Mouse (Mus musculus): ENCODE data around the gene Rab43. TPM values are rescaled to one million over a fixed set of nuclear protein-coding genes. Genes with fewer than 3 reads are reported as not detected.
A peak's percentile ranks its signal among the peaks of the same experiment; 100 is the strongest.

Gene Rab43
- polyA plus RNA-seq, 1 experiment from 2014 or later: 10.0 TPM

GRCm38 (mm10) chr6:87762161-87762560, 49.8 kb downstream of the Rab43 start:
- Histone ChIP-seq H3K36me3 (no peaks in the 10 kb centered on the region), H3K27ac (no peak overlapping the region), H3K4me3 (no peak overlapping the region), H3K9ac (no peak overlapping the region), H3K4me2 (no peak overlapping the region), H3K9me3 (no peaks in the 10 kb centered on the region), H3K27me3 (no peaks in the 10 kb centered on the region), H3K4me1 (no peaks in the 10 kb centered on the region)
- WGBS: 84% methylated on average over 5 of the region's 5 CpGs
- ATAC-seq (ENCODE audit: insufficient number of reproducible peaks, insufficient read depth, low FRiP score, low TSS enrichment, low read depth): no peak

DNA sequence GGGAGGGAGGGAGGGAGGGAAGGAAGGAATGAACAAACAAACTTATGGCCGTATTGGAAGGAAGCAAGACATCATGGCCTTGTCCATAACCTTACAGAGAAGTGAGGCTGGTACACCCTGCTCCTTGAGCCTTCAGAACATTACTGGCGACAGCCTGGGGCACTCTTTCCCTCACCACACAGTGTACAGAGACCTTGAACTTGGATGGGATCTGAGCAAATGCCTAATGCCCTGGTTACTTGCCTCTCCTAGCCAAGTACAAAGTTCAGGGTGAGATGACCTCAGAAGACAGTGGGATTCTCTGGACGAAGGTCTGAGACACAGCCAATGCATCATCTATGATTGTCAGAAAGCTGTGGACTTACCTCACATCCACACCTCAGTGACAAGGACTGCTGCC, 52.1 kb downstream of the Rab43 start:
- no peak for ATAC-seq (ENCODE audit: insufficient number of reproducible peaks, insufficient read depth, low FRiP score, low TSS enrichment, low read depth)

DNA sequence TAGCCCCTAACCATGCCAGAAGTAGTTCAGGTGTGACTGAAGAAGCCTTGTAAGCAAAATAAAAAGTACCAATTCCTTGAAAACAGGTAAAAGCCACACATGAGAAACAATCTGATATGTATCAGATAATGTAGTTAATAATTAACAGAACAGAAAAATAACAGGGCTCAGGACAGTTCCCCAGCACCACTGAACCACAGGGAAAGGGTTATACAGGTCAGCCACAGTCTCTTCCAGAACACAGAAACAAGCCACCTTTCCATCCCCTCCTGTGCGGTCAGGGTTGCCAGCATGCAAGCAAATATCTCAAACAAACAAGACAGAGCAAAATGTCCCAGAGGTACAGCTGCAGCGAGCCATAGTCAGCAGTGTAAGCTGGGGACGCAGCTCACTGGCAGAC, 52.6 kb downstream of the Rab43 start:
- no peak overlapping the region for H3K4me3 ChIP-seq
- H3K4me2 ChIP-seq: no peak overlapping the region
- 62% methylated on average over 3 of the region's 3 CpGs for WGBS
- H3K36me3 ChIP-seq: no peaks in the 10 kb centered on the region
- no peaks in the 10 kb centered on the region for H3K27me3 ChIP-seq
- no peaks in the 10 kb centered on the region for H3K9me3 ChIP-seq
- H3K27ac ChIP-seq: no peak overlapping the region
- H3K4me1 ChIP-seq: no peaks in the 10 kb centered on the region
- no peak overlapping the region for H3K9ac ChIP-seq
- ATAC-seq (ENCODE audit: insufficient number of reproducible peaks, insufficient read depth, low FRiP score, low TSS enrichment, low read depth): no peak

More for the DNA sequence above, 52.1 kb downstream of the Rab43 start:
- Histone ChIP-seq H3K4me3 (no peak overlapping the region), H3K4me2 (no peak overlapping the region), H3K9me3 (no peaks in the 10 kb centered on the region), H3K27me3 (no peaks in the 10 kb centered on the region), H3K27ac (no peak overlapping the region), H3K9ac (no peak overlapping the region), H3K4me1 (no peaks in the 10 kb centered on the region), H3K36me3 (no peaks in the 10 kb centered on the region)
- 61% methylated on average over 3 of the region's 3 CpGs for WGBS

DNA sequence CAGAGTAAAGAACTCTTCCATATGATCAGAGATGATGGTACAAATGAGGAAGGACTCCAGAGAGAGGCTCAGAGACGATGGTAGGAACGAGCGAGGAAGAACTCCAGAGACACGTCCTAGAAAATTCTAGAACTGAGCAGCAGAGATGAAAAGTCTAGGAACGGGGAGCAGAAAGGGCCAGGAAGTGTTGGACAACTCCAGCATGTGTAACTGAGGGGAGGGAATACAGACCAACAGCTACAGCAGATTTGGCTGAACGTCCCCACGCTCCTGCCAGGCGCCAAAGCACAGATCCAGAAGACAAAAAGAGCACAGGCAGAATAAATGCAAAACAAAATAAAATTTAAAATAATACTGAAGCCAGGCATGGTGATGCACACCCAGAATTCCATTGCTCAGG, 55.1 kb downstream of the Rab43 start:
- no peak overlapping the region for H3K9ac ChIP-seq
- no peaks in the 10 kb centered on the region for H3K36me3 ChIP-seq
- no peak overlapping the region for H3K4me3 ChIP-seq
- no peak overlapping the region for H3K4me2 ChIP-seq
- 86% methylated on average over 8 of the region's 8 CpGs for WGBS
- H3K27ac ChIP-seq: no peak overlapping the region
- H3K4me1 ChIP-seq: no peaks in the 10 kb centered on the region
- H3K9me3 ChIP-seq: no peaks in the 10 kb centered on the region
- no peak for ATAC-seq (ENCODE audit: insufficient number of reproducible peaks, insufficient read depth, low FRiP score, low TSS enrichment, low read depth)
- H3K27me3 ChIP-seq: no peaks in the 10 kb centered on the region

DNA sequence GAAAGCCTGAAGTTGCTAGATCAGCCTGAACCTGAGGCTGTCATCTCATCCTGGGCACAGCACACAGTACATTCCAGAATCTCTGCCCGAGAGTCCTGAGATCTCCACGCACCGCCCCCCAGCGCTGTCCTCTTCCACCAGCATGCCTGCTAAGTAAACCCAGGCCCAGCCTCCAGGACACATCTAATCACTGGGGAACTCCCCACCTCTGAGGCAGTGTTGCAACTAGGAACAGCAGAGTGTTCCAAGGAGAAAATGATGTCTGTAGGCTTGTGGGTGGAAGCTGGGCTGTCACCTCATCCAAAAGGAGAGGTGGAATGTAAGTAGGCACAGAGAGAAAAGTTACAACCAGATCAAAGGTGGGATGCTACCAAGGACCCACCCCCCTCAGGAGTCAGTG, 56.8 kb downstream of the Rab43 start:
- Histone ChIP-seq H3K9me3 (no peaks in the 10 kb centered on the region), H3K4me3 (no peak overlapping the region), H3K27me3 (no peaks in the 10 kb centered on the region), H3K36me3 (no peaks in the 10 kb centered on the region), H3K4me2 (no peak overlapping the region), H3K4me1 (0 out of 2 replicates have a peak, but pooled peaks cover 4% of the 10 kb centered on the region), H3K27ac (no peak overlapping the region), H3K9ac (no peak overlapping the region)
- 86% methylated on average over 4 of the region's 4 CpGs for WGBS
- ATAC-seq (ENCODE audit: insufficient number of reproducible peaks, insufficient read depth, low FRiP score, low TSS enrichment, low read depth): no peak

DNA sequence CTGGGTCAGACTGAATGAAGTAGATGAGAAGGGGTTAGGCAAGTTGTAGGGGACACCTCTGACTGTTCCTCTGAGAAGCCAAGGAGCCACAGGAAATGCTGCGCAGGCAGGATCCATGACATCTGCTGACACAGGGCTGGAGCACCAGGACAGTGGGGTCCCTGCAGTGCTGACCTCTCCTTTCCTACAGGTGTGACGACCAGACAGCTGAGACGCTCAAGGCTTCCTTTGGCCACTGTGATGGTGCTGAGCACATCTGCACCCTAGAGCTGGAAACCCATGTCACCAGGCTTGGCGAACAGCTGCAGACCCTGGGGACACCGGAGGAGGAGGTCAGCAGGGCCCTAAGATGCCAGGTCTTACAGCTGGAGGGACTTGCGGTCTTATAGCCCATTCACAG, 60.4 kb downstream of the Rab43 start:
- 77% methylated on average over 6 of the region's 6 CpGs for WGBS

DNA sequence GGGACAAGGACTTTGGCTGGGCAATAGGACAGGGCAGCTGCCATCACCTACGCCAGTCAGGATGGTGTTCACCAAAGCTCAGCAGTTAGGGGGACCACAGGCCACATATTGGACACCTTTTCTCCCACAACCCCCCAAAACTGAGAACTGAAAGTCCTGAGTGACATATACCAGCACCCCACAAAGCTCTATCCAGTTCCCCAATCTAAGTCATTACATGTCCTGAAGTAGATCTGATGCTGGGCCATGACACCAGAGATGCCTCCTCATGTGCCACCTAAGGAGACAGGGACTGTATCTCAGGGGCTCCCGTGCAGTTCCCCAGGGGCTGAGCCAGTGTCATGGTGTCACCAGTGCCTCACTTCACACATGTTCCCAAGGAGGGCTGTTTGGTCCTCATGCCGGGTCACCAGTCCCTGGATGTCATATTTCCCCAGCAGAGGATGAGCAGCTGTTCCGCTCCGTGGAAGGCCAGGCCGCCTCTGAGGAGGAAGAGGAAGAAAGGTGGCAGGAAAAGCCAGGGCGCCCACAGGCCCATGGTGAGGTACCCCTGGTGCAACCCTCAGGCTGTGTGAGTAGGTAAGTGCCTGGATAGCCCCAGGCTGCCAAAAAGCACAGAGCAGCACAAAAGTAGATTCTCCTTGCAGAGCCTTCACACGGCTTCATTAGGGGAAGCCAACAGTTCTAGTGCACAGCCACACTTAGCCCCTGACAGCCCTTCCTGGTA, 61.6 kb downstream of the Rab43 start:
- Histone ChIP-seq H3K9me3 (no peaks in the 10 kb centered on the region), H3K27me3 (no peaks in the 10 kb centered on the region), H3K4me3 (no peak overlapping the region), H3K36me3 (no peaks in the 10 kb centered on the region), H3K4me1 (peaks cover 16% of the 10 kb centered on the region), H3K9ac (no peak overlapping the region), H3K4me2 (no peak overlapping the region), H3K27ac (no peak overlapping the region)
- no peak for ATAC-seq (ENCODE audit: insufficient number of reproducible peaks, insufficient read depth, low FRiP score, low TSS enrichment, low read depth)
- 83% methylated on average over 8 of the region's 8 CpGs for WGBS

More for the DNA sequence above, 60.4 kb downstream of the Rab43 start:
- no peak overlapping the region for H3K4me3 ChIP-seq
- H3K9me3 ChIP-seq: no peaks in the 10 kb centered on the region
- H3K9ac ChIP-seq: no peak overlapping the region
- ATAC-seq (ENCODE audit: insufficient number of reproducible peaks, insufficient read depth, low FRiP score, low TSS enrichment, low read depth): no peak
- H3K4me1 ChIP-seq: peaks cover 12% of the 10 kb centered on the region
- H3K27me3 ChIP-seq: no peaks in the 10 kb centered on the region
- H3K27ac ChIP-seq: no peak overlapping the region
- H3K36me3 ChIP-seq: no peaks in the 10 kb centered on the region
- H3K4me2 ChIP-seq: no peak overlapping the region

GRCm38 (mm10) chr6:87748531-87748930, 63.4 kb downstream of the Rab43 start:
- H3K9me3 ChIP-seq: no peaks in the 10 kb centered on the region
- no peak overlapping the region for H3K9ac ChIP-seq
- no peak overlapping the region for H3K4me2 ChIP-seq
- H3K4me3 ChIP-seq: no peak overlapping the region
- peaks cover 16% of the 10 kb centered on the region for H3K4me1 ChIP-seq
- 81% methylated on average over 6 of the region's 6 CpGs for WGBS
- H3K27ac ChIP-seq: no peak overlapping the region
- H3K36me3 ChIP-seq: no peaks in the 10 kb centered on the region
- H3K27me3 ChIP-seq: no peaks in the 10 kb centered on the region
- no peak for ATAC-seq (ENCODE audit: insufficient number of reproducible peaks, insufficient read depth, low FRiP score, low TSS enrichment, low read depth)

DNA sequence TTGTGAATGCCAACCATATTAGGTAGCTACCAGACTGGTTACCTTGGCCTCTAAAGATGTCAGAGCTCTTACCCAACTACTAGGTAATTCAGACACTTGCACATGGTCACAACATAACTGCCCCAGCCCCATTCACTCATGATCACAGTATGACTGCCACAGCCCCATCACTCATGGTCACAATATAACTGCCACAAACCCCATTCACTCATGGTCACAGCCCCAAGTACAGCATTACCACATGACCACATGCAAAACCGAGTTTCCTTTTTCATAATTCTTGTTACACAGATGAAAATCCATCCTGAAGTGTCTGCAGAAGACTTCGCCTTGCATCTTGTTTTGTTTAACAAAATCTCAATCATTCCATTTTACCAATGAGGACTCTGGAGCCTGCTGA, 63.9 kb downstream of the Rab43 start:
- WGBS: 84% methylated on average over 2 of the region's 2 CpGs
- Histone ChIP-seq H3K9me3 (no peaks in the 10 kb centered on the region), H3K4me3 (no peak overlapping the region), H3K27ac (no peak overlapping the region), H3K4me1 (peaks cover 16% of the 10 kb centered on the region), H3K36me3 (no peaks in the 10 kb centered on the region), H3K4me2 (no peak overlapping the region), H3K9ac (no peak overlapping the region), H3K27me3 (no peaks in the 10 kb centered on the region)
- ATAC-seq (ENCODE audit: insufficient number of reproducible peaks, insufficient read depth, low FRiP score, low TSS enrichment, low read depth): no peak

DNA sequence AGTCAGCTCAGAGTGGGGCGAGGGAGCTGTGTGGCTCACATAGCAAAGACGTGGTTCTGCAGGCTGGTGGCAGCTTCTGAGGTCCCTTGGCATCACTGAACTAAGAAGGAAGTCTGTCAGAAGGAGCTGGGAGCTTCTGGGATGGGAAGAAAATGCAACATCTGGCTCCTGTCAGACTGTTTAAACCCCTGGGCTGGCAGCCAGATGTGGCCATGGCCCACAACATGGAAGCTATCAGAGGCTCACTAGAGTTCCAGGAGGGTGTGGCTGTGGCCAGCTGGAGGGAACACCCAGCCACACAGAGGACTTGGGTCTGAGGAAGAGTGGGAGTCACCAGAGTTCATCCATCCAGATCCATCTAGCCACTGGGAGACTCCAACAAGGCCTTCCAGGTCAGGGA, 65.1 kb downstream of the Rab43 start:
- Histone ChIP-seq H3K9ac (no peak overlapping the region), H3K4me2 (no peak overlapping the region), H3K36me3 (no peaks in the 10 kb centered on the region), H3K27ac (peak overlapping the region; percentile 33; the same call in 1 of the 2 replicates), H3K27me3 (no peaks in the 10 kb centered on the region), H3K4me3 (no peak overlapping the region), H3K4me1 (peaks cover 16% of the 10 kb centered on the region), H3K9me3 (no peaks in the 10 kb centered on the region)
- 50% methylated on average over 2 of the region's 2 CpGs for WGBS
- ATAC-seq (ENCODE audit: insufficient number of reproducible peaks, insufficient read depth, low FRiP score, low TSS enrichment, low read depth): no peak

DNA sequence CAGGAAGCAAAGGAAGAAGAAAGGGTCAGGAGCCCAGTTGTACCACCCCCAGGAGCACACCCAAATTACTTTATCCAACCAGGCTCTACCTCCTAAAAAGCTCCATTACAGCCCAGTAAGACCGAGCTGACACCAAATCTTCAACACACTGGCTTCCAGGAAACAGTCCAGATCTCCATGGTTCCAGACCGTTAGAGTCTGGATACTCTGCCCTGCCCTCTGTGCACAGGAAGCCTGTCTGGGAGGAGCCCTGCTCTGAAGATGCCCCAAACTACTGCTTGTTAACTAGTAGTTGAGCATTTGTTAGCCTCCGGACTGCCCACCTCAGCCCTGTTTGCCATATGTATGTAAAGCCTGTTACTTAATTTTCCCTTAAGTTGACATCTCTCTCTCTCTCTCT, 65.9 kb downstream of the Rab43 start:
- H3K36me3 ChIP-seq: no peaks in the 10 kb centered on the region
- peaks cover 13% of the 10 kb centered on the region for H3K4me1 ChIP-seq
- WGBS: 63% methylated on average over 3 of the region's 3 CpGs
- no peak overlapping the region for H3K4me3 ChIP-seq
- H3K9me3 ChIP-seq: no peaks in the 10 kb centered on the region
- no peak overlapping the region for H3K4me2 ChIP-seq
- H3K27me3 ChIP-seq: no peaks in the 10 kb centered on the region
- no peak for ATAC-seq (ENCODE audit: insufficient number of reproducible peaks, insufficient read depth, low FRiP score, low TSS enrichment, low read depth)
- no peak overlapping the region for H3K9ac ChIP-seq
- H3K27ac ChIP-seq: no peak overlapping the region

DNA sequence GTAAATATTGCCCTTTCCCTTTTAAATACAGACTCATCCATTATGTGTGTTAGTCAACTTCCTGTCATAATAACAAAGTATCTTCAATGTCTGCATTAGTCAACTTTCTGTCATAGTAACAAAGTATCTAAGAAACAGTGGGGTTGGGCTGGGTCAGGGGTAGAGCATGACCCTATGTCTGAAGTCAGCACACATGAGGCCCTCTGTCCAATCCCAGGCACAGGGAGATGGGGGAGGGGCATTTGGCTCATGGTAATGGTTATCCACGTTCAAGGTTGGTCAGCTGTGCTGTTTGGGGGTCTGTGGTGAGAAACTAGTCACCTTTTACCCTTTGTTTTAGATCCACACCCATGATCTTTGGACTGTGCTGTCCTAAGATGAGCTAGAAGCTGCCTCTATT, 66.7 kb downstream of the Rab43 start:
- H3K27ac ChIP-seq: no peak overlapping the region
- H3K9me3 ChIP-seq: no peaks in the 10 kb centered on the region
- 55% methylated on average over 1 of the region's 1 CpGs for WGBS
- no peak for ATAC-seq (ENCODE audit: insufficient number of reproducible peaks, insufficient read depth, low FRiP score, low TSS enrichment, low read depth)
- no peaks in the 10 kb centered on the region for H3K36me3 ChIP-seq
- H3K9ac ChIP-seq: no peak overlapping the region
- H3K27me3 ChIP-seq: no peaks in the 10 kb centered on the region
- no peak overlapping the region for H3K4me3 ChIP-seq
- H3K4me2 ChIP-seq: no peak overlapping the region
- H3K4me1 ChIP-seq: peaks cover 13% of the 10 kb centered on the region

Data from embryonic facial prominence, embryonic 13.5 days (tissue).